Mouse (Mus musculus) forebrain, embryonic 12.5 days (tissue): ENCODE measurements at regions not wholly inside any gene's neighbourhood (a gene's known extent, or its start where the extent isn't known, plus 50 kb on each side); places are given as distances from the start of the nearest gene placed in this dataset.
"Not testable (repeated sequence)": the region's sequence is repeated elsewhere in the genome, so short reads cannot be mapped to it uniquely, and the experiment has no call there.

Experiments
- ATAC-seq: fragments of 200-750 bp; cut with Nextera tagmentation; 2 replicates; pipeline ENCODE4 v1.8.0; 2017; ENCODE audit warnings: moderate TSS enrichment; ENCODE audit not compliant: low FRiP score
- H3K27ac ChIP-seq: fragments of 300-500 bp; sonication (generic); 2 replicates; pipeline ENCODE4 v1.5.1; 2016; ENCODE audit warnings: mild to moderate bottlenecking
- H3K27me3 ChIP-seq: fragments of 300-500 bp; sonication (generic); 2 replicates; pipeline ENCODE4 v1.6.1; 2016; ENCODE audit warnings: mild to moderate bottlenecking
- H3K36me3 ChIP-seq: fragments of 300-500 bp; sonication (generic); replicated peaks from 2 replicates; pipeline ENCODE4 v1.6.1; 2016; ENCODE audit warnings: mild to moderate bottlenecking
- H3K4me1 ChIP-seq: fragments of 300-500 bp; sonication (generic); 2 replicates; pipeline ENCODE4 v1.6.1; 2016
- H3K4me2 ChIP-seq: fragments of 300-500 bp; sonication (generic); 2 replicates; pipeline ENCODE4 v1.6.1; 2016; ENCODE audit warnings: mild to moderate bottlenecking, moderate library complexity
- H3K4me3 ChIP-seq: fragments of 300-500 bp; sonication (generic); replicated peaks from 2 replicates; pipeline ENCODE4 v1.5.1; 2016; ENCODE audit warnings: mild to moderate bottlenecking
- H3K9ac ChIP-seq: fragments of 300-500 bp; sonication (generic); 2 replicates; pipeline ENCODE4 v1.6.1; 2016; ENCODE audit warnings: mild to moderate bottlenecking
- H3K9me3 ChIP-seq: fragments of 300-500 bp; sonication (generic); 2 replicates; pipeline ENCODE4 v1.6.1; 2016
- WGBS: fragments of 180-500 bp; shearing (Covaris S2); methylation state at CpG from one replicate; pipeline ENCODE4 v1.1.7; 2016; 5-methylcytosine and 5-hydroxymethylcytosine counted together

DNA sequence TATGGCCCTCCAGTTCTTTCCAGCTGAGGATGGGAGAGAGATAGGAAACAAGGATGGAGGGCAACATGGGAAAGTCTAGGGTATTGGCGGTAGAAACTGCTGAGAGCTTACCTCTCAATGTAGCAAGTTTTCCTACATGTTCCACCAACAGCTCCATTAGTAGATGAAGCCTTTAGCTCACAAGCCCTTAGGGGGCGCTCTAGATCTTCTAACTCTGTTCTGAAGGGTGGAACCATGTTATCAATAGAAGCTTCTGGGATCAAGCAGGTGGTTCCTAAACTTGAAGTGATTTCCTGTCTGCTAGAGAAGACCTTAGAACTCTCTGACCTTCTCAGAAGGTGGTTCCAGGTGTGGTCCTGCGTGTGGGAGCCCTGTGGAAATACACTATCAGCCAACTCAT is 154.2 kb upstream of the 1700012A03Rik start:
- no peak for ATAC-seq
- peaks cover 15% of the 10 kb centered on the region; the same call in 1 of the 2 replicates for H3K27me3 ChIP-seq
- H3K9me3 ChIP-seq: no peaks in the 10 kb centered on the region
- peaks cover 4% of the 10 kb centered on the region; the same call in 1 of the 2 replicates for H3K4me1 ChIP-seq
- no peak overlapping the region for H3K4me3 ChIP-seq
- H3K36me3 ChIP-seq: no peaks in the 10 kb centered on the region
- WGBS: 62% methylated on average over 3 of the region's 3 CpGs
- H3K27ac ChIP-seq: no peak overlapping the region
- H3K9ac ChIP-seq: no peak overlapping the region
- H3K4me2 ChIP-seq: no peak overlapping the region

DNA sequence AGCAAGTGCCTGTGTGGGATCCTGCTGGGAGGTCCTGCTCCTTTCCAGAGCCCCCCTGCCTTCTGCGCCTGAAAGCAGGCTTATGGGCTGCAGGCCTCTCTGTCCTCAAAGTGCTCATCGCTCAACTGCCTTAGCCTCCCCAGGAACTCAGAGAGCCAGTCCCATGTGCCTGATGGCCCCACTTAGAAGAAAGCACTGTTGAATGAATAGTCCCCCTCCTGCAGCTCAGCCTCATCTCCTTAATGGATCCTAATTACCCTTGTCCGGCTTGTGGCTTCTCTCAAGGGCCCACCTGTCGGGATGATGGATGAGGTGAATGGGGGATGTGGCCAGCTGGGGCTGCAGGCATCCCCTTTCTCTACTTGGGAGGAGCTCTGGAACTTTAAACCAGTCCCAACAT is 163.1 kb upstream of the 1700012A03Rik start:
- Histone ChIP-seq H3K4me1 (peaks cover 15% of the 10 kb centered on the region), H3K9ac (no peak overlapping the region), H3K36me3 (no peaks in the 10 kb centered on the region), H3K4me3 (no peak overlapping the region), H3K27ac (no peak overlapping the region), H3K9me3 (no peaks in the 10 kb centered on the region), H3K4me2 (no peak overlapping the region), H3K27me3 (peaks cover 7% of the 10 kb centered on the region; the same call in 1 of the 2 replicates)
- ATAC-seq: no peak
- WGBS: 12% methylated on average over 4 of the region's 4 CpGs

DNA sequence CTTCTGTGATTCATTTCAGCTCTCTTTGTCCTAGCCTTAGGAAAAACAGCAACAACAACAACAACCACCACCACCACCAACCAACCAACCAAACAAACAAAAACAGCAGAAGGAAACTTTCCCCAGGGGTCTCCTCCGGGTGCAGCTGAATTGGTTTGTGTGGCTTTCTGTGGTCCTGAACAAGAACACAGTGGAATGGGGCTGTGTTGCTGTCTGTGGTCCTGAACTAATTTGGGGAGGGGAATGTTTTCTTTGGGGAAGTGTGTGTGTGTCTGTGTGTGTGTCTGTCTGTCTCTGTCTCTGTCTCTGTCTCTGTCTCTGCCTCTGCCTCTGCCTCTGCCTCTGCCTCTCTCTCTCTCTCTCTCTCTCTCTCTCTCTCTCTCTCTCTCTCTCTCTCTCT is 164.8 kb upstream of the 1700012A03Rik start:
- not testable (repeated sequence) for H3K9ac ChIP-seq, H3K4me2 ChIP-seq, H3K36me3 ChIP-seq, ATAC-seq, H3K9me3 ChIP-seq, H3K27ac ChIP-seq, H3K4me3 ChIP-seq, H3K27me3 ChIP-seq
- H3K4me1 ChIP-seq: peaks cover 15% of the 10 kb centered on the region
- WGBS: 4% methylated on average over 1 of the region's 1 CpGs

DNA sequence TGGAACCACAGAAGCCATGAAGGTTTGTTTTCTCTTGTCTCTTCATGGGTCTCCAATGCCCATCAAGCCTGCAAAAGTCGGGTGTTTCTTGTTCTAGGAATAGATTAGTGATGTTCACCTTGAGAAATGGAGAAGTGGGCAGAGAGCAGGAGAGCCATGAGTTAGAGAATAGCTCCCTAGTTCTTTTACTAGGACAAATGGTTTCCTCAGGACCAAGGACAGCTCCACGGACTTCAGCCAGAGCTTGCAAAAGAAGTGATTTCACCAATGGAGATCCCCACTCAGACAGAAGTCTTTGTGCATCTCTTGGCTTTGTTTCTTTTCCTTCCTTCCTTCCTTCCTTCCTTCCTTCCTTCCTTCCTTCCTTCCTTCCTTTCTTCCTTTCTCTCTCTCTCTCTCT is 166.3 kb upstream of the 1700012A03Rik start:
- H3K4me2 ChIP-seq: no peak overlapping the region
- peaks cover 7% of the 10 kb centered on the region; the same call in 1 of the 2 replicates for H3K27me3 ChIP-seq
- H3K9ac ChIP-seq: no peak overlapping the region
- no peaks in the 10 kb centered on the region for H3K9me3 ChIP-seq
- ATAC-seq: no peak
- H3K27ac ChIP-seq: no peak overlapping the region
- H3K36me3 ChIP-seq: no peaks in the 10 kb centered on the region
- no peak overlapping the region for H3K4me3 ChIP-seq
- WGBS: 13% methylated on average over 2 of the region's 2 CpGs
- peaks cover 15% of the 10 kb centered on the region for H3K4me1 ChIP-seq

DNA sequence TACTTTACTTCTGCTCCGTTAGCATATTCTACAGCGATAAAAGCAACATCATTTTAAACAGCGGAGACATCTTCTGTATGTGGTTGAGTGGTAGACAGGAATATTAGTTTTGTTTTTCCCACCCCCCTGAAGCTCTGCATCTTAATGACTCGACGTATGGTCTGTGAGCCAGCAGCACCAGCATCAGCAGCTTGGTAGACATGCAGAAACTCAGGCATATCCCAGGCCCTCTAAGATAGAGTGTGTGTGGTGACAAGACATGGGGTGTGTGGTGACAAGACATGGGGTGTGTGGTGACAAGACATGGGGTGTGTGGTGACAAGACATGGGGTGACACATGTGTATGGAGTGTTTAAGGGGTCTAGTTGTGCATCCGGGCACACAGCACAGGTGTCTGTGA is 175.4 kb upstream of the 1700012A03Rik start:
- no peaks in the 10 kb centered on the region for H3K36me3 ChIP-seq
- no peak for ATAC-seq
- WGBS: 93% methylated on average over 6 of the region's 6 CpGs

DNA sequence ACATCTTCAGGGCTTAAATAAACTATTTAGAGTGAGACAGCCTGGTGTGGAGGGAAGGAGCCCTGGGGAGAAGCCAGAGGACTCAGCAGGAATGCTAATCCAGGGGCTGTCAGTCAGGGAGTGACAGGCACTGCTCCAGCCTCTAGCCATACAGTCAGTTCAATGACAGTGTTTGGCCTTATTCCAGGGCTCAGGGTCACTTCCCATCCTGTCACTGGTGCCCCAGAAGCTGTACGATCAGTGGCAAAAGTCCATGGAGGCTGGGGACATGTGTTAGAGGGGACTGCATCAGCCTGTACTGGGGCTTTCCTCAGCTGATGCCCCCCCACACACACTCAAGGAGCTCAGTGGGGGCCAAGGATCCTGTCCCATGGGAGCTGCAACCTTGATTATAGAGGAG is 176.1 kb upstream of the 1700012A03Rik start:
- no peak for ATAC-seq
- H3K9ac ChIP-seq: no peak overlapping the region
- H3K27ac ChIP-seq: no peak overlapping the region
- 80% methylated on average over 1 of the region's 1 CpGs for WGBS
- peaks cover 6% of the 10 kb centered on the region; the same call in 1 of the 2 replicates for H3K4me1 ChIP-seq
- no peak overlapping the region for H3K4me3 ChIP-seq
- H3K9me3 ChIP-seq: no peaks in the 10 kb centered on the region
- H3K27me3 ChIP-seq: no peaks in the 10 kb centered on the region
- H3K36me3 ChIP-seq: no peaks in the 10 kb centered on the region
- no peak overlapping the region for H3K4me2 ChIP-seq

More for the DNA sequence above, 175.4 kb upstream of the 1700012A03Rik start:
- no peak overlapping the region for H3K9ac ChIP-seq
- no peak overlapping the region for H3K4me3 ChIP-seq
- H3K4me2 ChIP-seq: no peak overlapping the region
- peaks cover 6% of the 10 kb centered on the region; the same call in 1 of the 2 replicates for H3K4me1 ChIP-seq
- H3K9me3 ChIP-seq: no peaks in the 10 kb centered on the region
- no peak overlapping the region for H3K27ac ChIP-seq
- no peaks in the 10 kb centered on the region for H3K27me3 ChIP-seq

DNA sequence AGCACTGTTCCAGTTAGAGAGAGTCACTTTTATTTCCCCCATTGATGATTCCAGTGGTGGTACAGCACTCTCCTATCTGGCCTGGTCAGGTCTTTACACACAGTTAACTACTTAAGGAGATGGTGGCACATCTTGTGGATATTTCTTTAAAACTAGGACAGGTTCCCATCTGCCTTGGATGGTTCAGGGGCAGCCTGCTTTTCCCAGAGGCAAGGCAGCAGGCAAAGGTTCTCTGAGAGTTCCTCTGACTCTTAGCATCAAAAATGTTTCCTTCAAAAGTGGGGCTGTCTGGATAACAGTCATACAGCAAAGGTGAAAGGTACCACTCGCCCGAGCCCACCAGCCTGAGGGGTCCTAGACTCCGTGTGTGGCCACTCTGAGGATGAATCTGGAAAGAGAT is 178.3 kb upstream of the 1700012A03Rik start:
- 86% methylated on average over 3 of the region's 3 CpGs for WGBS
- Histone ChIP-seq H3K4me3 (no peak overlapping the region), H3K4me1 (peaks cover 6% of the 10 kb centered on the region; the same call in 1 of the 2 replicates)

DNA sequence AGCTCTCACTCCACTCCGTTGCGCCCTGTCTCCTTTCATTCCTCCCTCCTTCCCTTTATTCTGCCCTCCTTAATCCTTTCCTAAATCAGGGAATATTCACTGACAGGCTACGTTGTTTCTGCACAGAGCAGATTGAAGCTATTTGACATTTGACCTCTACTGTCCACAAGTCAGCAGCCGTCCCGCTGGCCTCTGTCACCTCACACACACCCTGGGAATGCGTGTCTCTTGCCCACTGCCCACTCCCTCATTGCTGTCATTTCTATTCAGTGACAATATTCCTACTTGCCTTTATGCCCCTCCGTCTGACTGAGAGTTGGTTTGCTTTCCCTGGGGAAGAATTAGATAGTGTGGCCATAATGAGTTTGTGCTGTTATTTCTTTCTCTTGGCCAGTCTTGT is 188.1 kb upstream of the 1700012A03Rik start:
- Histone ChIP-seq H3K9ac (no peak overlapping the region), H3K27ac (no peak overlapping the region), H3K4me1 (0 out of 2 replicates have a peak, but pooled peaks cover 3% of the 10 kb centered on the region), H3K4me2 (no peak overlapping the region), H3K9me3 (no peaks in the 10 kb centered on the region), H3K27me3 (no peaks in the 10 kb centered on the region), H3K36me3 (no peaks in the 10 kb centered on the region), H3K4me3 (no peak overlapping the region)
- no peak for ATAC-seq
- 45% methylated on average over 7 of the region's 7 CpGs for WGBS

More for the DNA sequence above, 178.3 kb upstream of the 1700012A03Rik start:
- no peak overlapping the region for H3K27ac ChIP-seq
- no peaks in the 10 kb centered on the region for H3K36me3 ChIP-seq
- no peak for ATAC-seq
- H3K9me3 ChIP-seq: no peaks in the 10 kb centered on the region
- no peaks in the 10 kb centered on the region for H3K27me3 ChIP-seq
- H3K4me2 ChIP-seq: no peak overlapping the region
- H3K9ac ChIP-seq: no peak overlapping the region

DNA sequence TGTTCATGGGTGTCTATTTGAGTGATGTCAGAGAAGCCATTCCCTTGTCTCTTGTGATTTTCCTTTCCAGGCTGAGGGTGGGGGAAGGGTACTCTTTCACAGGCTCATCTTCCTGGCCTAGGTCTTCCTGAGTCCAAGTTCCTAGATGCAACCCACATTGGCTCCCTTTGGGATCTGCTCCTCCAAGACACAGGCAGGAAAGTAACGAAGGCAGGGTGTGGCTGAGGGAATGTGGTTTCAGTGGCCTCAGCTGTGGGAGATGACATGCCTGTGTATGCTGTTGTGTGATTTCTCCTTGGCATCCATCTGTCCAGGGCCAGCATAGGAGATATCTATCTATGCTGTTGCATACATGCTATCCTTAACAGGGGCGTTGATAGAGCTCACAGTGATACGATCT is 190.4 kb upstream of the 1700012A03Rik start:
- Histone ChIP-seq H3K27me3 (no peaks in the 10 kb centered on the region), H3K36me3 (no peaks in the 10 kb centered on the region), H3K27ac (no peak overlapping the region), H3K9me3 (no peaks in the 10 kb centered on the region), H3K9ac (no peak overlapping the region), H3K4me3 (no peak overlapping the region), H3K4me1 (0 out of 2 replicates have a peak, but pooled peaks cover 3% of the 10 kb centered on the region), H3K4me2 (no peak overlapping the region)
- ATAC-seq: no peak
- 96% methylated on average over 3 of the region's 3 CpGs for WGBS

DNA sequence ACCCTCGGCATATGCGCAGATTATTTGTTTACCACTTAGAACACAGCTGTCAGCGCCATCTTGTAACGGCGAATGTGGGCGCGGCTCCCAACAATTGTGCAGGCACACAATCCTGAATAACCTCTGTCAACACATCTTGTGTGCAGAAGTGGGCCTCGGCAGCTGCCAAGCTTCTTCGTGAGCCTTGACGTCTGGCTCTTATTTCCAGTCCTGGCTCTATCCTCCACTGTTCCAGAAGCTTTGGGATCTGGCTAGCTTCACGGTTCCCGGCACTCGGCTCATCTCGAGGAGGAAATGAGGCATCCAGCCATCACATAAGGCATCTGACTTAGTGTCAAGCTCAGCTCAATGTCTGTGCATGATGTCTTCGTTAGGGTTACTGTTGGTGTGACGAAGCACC is 195.8 kb upstream of the 1700012A03Rik start:
- Histone ChIP-seq H3K4me1 (no peaks in the 10 kb centered on the region), H3K4me3 (no peak overlapping the region), H3K27me3 (no peaks in the 10 kb centered on the region), H3K36me3 (no peaks in the 10 kb centered on the region), H3K4me2 (no peak overlapping the region), H3K9me3 (no peaks in the 10 kb centered on the region), H3K9ac (no peak overlapping the region), H3K27ac (no peak overlapping the region)
- ATAC-seq: no peak
- WGBS: 96% methylated on average over 16 of the region's 16 CpGs

DNA sequence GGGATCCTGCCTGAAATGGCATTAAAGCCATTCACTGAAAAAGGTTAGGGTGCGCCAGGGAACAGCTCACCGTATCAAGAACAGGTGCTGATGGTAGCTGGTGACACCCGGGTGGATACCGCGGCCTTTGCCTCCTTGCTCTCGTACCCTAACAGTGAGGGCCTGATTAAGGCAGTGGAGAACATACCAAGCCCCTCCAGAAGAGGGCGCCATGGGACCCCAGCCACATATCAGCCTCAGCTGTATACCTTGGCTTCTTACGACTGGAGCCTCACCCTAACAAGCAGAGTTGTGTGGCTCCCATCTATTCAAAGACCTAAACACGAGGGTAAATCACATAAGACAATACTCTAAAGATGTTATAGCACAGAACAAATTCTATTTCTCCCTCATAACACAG is 203.7 kb upstream of the 1700012A03Rik start:
- H3K27ac ChIP-seq: no peak overlapping the region
- no peaks in the 10 kb centered on the region for H3K4me1 ChIP-seq
- WGBS: 88% methylated on average over 9 of the region's 9 CpGs
- no peaks in the 10 kb centered on the region for H3K36me3 ChIP-seq
- H3K9ac ChIP-seq: no peak overlapping the region
- 0 out of 2 replicates have a peak, but pooled peaks cover 2% of the 10 kb centered on the region for H3K9me3 ChIP-seq
- H3K4me3 ChIP-seq: no peak overlapping the region
- H3K27me3 ChIP-seq: no peaks in the 10 kb centered on the region
- ATAC-seq: no peak
- H3K4me2 ChIP-seq: no peak overlapping the region

DNA sequence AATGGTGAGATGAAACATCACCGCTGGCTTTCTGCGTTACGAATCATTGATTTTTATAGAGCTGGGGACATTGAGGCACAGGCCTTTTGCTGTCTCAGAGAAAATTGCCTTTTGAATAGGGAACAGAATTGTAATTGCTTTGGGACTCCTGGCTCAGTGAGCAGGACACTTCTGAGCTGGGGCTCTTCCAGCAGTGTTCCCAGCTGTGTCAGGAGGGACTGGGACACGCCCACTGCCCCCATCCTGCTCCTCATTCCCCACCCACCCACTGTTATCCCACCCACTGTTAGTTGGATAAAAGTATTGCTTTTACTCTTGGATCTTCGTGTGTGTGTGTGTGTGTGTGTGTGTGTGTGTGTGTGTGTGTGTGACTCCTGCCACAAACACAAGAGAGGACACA is 204.4 kb upstream of the 1700012A03Rik start:
- no peak overlapping the region for H3K4me2 ChIP-seq
- no peak overlapping the region for H3K9ac ChIP-seq
- no peaks in the 10 kb centered on the region for H3K4me1 ChIP-seq
- ATAC-seq: no peak
- H3K36me3 ChIP-seq: no peaks in the 10 kb centered on the region
- H3K27ac ChIP-seq: no peak overlapping the region
- no peak overlapping the region for H3K4me3 ChIP-seq
- WGBS: 86% methylated on average over 5 of the region's 5 CpGs
- 0 out of 2 replicates have a peak, but pooled peaks cover 2% of the 10 kb centered on the region for H3K9me3 ChIP-seq
- H3K27me3 ChIP-seq: no peaks in the 10 kb centered on the region

DNA sequence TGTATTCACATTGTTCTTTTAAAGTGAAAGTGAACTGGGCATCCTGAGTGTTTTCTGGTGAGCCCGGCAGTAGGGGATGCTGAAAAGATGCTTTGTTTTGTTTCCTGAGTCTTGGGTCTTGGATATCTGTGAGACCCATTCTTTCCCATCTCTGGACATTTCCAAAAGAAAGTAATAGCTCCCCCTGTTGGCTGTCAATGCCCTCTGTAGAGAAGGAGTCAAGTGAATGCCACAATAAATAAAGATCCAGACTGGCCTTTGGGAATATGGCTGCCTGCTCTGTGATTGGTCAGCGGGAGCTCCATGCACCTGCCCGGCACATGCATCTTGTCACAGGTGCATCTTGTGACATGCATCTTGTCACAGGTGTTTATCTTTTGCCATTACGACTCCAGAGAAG is 209.4 kb upstream of the 1700012A03Rik start:
- H3K9me3 ChIP-seq: 0 out of 2 replicates have a peak, but pooled peaks cover 2% of the 10 kb centered on the region
- ATAC-seq: no peak
- H3K4me1 ChIP-seq: no peaks in the 10 kb centered on the region
- H3K4me3 ChIP-seq: no peak overlapping the region
- H3K36me3 ChIP-seq: no peaks in the 10 kb centered on the region
- no peak overlapping the region for H3K9ac ChIP-seq
- H3K27me3 ChIP-seq: no peaks in the 10 kb centered on the region
- H3K4me2 ChIP-seq: no peak overlapping the region
- no peak overlapping the region for H3K27ac ChIP-seq
- WGBS: 89% methylated on average over 4 of the region's 4 CpGs
